Mouse (Mus musculus) layer of hippocampus, postnatal 14 days (tissue): ENCODE measurements around the gene Dlgap5. TPM values are rescaled to one million over a fixed set of nuclear protein-coding genes. Genes with fewer than 3 reads are reported as not detected.

ENCODE experiments used
- DNase-seq, 2 experiments: peaks; one replicate each; pipeline ENCODE4 v3.0.0; 2021 to 2022; ENCODE audit warnings: low spot score in 2 of 2, mixed read lengths in 1 of 2
- total RNA-seq, 2 experiments: library from RNA; stranded (reverse); gene quantifications; 2 replicates each; pipeline ENCODE4 v1.2.3; 2021

The Dlgap5 gene
- total RNA-seq, 2 experiments from 2014 or later, result 1.6 to 1.7 TPM

GRCm38 (mm10) chr14:47354111-47354577 lies 64.1 kb downstream of the Dlgap5 start:
- no peak for DNase-seq

DNA sequence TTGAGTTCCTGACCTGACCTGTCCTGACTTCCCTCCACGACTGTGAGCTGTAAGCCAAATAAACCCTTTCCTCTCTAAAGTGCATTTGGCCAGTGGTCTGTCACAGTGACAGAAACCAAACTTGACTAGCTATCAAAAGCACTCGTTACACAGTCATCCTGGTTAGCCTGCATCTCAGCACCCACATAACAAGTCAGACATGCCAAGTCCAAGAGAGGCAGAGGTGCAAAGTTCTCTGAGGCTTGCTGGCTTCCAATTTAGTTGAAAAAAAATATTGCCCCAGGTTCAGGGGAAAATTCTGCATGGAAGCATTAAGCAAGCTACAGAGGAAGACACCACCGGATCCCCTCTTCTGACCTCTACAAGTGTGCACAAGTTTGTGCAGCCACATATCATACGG lies 65.0 kb downstream of the Dlgap5 start:
- no peak for DNase-seq

GRCm38 (mm10) chr14:47352272-47352671 lies 65.9 kb downstream of the Dlgap5 start:
- DNase-seq, result no peak

- no peak for DNase-seq
Observed at GRCm38 (mm10) chr14:47350974-47351373, 67.2 kb downstream of the Dlgap5 start.

DNA sequence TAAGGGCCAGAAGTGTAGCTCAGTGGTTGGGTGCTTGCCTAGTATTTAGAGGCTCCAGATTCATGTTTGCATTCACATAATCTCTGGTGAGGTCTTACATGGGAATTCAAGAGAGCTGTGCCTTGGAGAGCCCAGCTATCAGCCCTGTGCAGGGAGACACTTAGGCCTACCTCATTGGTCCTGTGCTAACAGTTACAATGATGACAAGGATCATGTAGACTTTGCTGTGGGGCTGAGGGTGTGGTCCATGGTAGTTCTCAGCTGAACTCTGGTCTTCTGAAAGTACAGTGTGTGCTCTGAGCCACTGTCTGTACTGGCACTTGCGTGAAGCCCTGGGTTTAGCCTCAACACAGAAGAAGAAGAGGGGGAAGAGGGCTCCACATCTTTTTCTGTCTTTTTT lies 71.5 kb downstream of the Dlgap5 start:
- DNase-seq, result no peak

GRCm38 (mm10) chr14:47341811-47342291 lies 76.4 kb downstream of the Dlgap5 start:
- DNase-seq, result peak in 1 of 2 experiments; percentile 36

DNA sequence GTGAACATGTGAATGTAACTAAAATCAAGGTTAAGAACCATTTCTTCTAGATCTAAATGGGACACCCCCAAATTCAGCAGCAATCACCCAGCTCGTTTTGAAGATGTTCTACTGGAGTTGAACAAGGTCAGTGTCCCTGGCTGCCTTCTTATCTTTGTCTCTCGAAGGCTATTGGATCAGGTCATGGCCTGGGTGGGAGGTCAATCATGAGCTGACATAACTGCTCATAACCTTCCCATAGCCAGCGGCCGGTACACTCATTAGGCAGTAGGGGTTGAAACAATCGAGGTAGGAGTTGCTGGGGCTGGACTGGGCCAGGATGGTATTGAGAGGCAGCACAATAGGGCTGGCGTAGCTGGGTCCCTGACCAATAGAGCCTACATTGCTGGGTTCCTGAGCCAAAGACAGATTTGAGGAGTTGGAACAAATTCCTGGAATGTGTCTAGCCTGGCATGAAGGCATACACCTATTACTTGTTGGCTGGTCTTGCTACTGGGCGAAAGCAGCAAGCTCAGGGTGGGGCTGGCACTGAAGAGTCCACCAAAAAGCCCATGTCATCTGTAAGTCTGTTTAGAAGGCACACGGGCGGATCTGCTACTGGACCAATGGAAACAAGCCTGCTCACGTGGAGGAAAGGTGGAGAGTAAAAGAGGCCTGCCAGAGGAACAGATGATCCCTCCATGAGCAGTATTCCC lies 77.8 kb downstream of the Dlgap5 start:
- DNase-seq, result no peak

Other genes with a start within 250 kb of the Dlgap5 start
- gene Gch1, start 229.0 kb downstream of the Dlgap5 start, total RNA-seq, result 1 to 10 TPM; 1.3 to 2.1 TPM
- gene Wdhd1, start 141.6 kb downstream of the Dlgap5 start, total RNA-seq, result 1 to 10 TPM; 5.2 to 6.9 TPM
- gene Socs4, start 141.5 kb downstream of the Dlgap5 start, total RNA-seq, result 10 to 100 TPM; 10.7 to 11.2 TPM
- 10 to 100 TPM; 69.2 to 71.0 TPM for gene Mapk1ip1l, start 120.1 kb downstream of the Dlgap5 start, total RNA-seq
- gene Lgals3, start 50.7 kb downstream of the Dlgap5 start, total RNA-seq, result 1 to 10 TPM; 1.1 to 2.4 TPM
- 10 to 100 TPM; 72.5 to 87.0 TPM for gene Fbxo34, start 32.0 kb upstream of the Dlgap5 start, total RNA-seq
- gene Atg14, start 152.2 kb upstream of the Dlgap5 start, total RNA-seq, result 10 to 100 TPM; 14.7 to 15.1 TPM
- 10 to 100 TPM; 79.9 to 96.3 TPM for gene Ktn1, start 230.0 kb upstream of the Dlgap5 start, total RNA-seq